Mouse (Mus musculus) frontal cortex, adult 2 months (tissue): ENCODE measurements around the gene Ccnq. TPM values are rescaled to one million over a fixed set of nuclear protein-coding genes. Genes with fewer than 3 reads are reported as not detected.
A peak's percentile ranks its signal among the peaks of the same experiment; 100 is the strongest.
"Not testable (repeated sequence)": the region's sequence is repeated elsewhere in the genome, so short reads cannot be mapped to it uniquely, and the experiment has no call there.

Source experiments
- DNase-seq, 2 experiments: peaks; one replicate each; pipeline ENCODE4 v3.0.0; 2022; ENCODE audit warnings: low spot score in 1 of 2; ENCODE audit errors: extremely low spot score in 1 of 2
- polyA plus RNA-seq: library from polyadenylated mRNA; depleted of rRNA; stranded (reverse); fragments of >200 nt; gene quantifications from 2 replicates; pipeline ENCODE4 v1.2.3, GENCODE M21; 2012

The Ccnq gene
- polyA plus RNA-seq, 1 experiment, result 34.8 TPM

DNA sequence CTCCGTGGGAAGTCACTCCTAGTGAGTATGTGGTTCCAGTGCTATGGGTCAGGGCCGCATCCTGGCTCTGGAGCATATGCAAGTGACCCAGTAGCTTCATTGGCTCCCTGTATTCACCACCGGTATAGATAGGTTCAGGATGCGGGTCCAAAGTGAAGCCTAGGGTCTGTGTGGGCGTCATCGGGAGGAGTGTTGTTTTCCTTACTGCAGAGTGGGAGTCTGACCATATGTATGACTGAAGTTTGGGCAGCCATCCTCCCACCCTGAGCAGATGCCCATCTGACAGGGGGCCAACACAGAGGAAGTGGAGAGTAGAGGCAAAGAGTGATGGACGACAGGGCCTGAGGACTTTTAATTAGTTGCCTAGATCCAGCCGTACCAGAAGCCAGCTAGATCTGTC is 12.8 kb upstream of the Ccnq start:
- peak; percentile 28 to 73 for DNase-seq

DNA sequence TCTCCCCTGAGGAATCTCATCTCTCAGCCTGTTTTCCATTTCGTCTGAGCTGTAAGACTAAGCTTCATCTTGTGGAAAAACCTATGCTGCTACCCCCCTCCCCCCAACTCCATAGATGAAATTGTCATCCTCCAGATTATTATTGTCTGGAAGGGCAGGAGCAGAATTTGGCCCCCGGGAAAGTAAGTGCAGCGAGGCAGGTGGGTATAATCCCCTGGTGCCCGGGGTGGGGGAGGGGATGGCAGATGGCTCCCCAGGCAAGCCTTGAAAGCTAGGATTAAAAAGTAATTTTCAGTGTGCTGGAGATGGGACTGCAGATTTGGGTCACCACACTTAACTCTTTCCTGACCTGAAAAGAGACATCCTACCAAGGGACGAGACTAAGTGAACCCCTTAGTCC is 10.7 kb upstream of the Ccnq start:
- DNase-seq, result no peak

DNA sequence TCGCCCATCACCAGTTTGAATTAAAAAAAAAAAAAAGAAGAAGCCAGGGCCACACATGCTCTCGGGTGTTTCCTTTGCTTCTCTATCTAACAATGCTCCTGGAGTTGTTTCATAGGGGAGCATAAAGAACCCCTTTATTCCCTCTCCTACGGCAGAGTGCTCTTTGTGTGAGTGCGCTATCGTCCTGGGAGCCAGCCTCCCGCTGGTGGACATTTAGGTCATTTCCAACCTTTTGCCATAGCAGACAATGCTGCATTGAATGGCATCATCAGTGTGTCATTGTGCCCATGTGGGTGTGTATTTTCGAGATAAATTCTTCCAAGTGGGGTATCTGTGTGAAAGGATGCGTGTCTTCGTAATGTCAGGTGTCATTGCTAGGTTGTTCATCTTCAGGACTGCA is 9.6 kb upstream of the Ccnq start:
- DNase-seq, result no peak

DNA sequence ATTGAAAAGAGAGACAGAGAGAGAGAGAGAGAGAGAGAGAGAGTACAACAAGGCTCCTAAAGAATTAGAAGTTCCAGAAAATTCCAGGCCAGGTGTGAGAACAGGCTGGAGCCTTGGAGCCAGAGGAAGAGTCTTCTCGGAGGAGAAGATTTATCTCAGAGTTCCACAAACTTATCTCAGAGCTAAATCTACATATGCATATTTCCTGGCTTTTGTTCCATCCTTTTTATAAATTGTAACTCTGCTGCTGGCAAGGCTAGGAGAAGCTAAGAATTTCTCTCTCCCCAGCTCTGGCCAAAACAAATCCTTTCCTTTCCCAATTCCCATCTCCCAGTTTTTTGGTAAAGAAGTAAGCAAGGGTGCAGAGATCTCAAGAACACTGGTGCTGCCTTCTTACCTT is 3.8 kb upstream of the Ccnq start:
- peak in 1 of 2 experiments; percentile 38 for DNase-seq

DNA sequence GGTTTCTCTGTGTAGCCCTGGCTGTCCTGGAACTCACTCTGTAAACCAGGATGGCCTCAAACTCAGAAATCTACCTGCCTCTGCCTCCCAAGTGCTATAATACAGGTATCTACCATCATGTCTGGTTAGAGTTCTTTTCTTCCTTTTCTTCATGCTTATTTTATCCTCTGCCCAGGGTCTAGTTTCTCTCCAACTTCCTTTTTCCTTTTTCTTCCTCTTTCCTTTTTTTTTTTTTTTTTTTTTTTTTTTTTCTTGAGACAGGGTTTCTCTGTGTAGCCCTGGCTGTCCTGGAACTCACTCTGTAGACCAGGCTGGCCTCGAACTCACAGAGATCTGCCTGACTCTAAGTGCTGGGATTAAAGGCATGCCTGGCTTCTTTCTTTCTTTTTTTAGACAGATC is 2.6 kb upstream of the Ccnq start:
- not testable (repeated sequence) for DNase-seq

DNA sequence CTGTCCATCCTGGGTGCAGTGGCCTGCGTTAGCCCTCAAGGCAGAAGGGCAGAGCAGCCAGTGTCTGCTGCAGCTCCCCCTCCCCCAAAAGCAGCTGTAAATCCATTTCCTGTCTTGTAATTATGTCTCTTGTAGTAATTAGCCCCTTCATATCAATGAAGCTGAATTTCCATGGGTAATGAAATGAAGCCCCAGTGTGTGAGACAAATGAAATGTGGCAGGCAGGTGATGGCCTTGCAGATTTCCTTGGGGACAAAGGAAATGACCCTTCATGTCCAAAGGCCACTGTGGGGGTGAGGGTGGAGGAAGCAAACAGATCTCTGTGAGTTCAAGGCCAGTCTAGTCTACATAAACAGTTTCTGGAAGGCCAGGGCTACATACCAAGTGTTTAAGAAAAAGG is 1.7 kb upstream of the Ccnq start:
- DNase-seq, result no peak

DNA sequence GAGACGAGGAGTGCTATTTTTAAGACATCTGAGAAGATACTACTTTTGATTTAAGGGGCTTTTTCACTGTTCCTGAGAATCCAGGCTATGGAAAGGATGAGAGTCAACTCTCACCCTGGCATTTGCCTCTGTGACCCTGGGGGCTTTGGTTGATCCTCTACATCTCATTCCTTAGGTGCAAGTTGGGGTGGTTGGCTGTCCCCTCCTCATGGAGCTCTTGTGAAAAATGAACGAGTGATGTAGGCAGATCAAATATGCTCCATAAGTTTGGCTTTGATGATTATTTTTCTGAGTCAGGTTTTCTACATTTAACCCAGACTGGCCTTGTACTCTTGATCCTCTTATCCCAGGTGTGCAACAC is 294 bp upstream of the Ccnq start:
- DNase-seq, result no peak

DNA sequence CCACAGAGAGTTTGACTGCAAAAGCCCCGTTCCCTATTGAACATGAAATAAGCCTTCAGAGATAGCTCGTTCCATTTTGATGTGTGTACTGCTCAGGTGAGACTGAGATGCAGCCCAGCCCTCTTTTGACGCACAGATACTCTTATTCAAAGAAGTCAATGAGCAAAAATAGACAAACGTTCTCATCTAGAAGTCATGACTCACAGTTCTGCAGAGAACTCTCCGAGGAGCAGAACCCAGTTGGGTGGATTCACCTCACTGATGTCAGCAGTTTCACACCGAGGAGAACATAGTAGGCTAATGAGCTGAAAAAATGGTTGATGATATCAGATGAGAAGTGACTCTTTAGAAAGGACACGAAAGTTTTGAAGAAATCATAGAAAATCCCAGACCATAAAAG is 5.3 kb downstream of the Ccnq start:
- DNase-seq, result peak in 1 of 2 experiments; percentile 57

DNA sequence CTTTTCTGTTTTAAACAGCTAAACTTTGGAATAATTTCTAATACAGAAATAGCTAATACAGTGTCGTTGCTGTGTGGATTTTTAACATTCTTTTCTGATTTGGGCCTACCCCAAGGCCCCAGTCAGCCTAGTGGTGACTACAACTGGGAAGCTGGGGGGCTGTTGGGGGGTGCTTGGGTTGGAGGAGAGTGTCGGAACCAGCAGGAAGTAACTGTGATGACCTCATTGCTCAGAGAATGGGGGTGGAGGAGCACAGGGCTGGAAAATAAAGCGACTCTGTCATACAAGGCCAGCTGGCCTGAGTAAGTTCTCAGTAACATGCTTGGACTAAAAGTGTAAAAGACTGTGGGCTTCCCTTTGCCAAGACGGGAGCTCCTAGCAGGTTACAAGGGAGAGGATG is 6.1 kb downstream of the Ccnq start:
- no peak for DNase-seq

DNA sequence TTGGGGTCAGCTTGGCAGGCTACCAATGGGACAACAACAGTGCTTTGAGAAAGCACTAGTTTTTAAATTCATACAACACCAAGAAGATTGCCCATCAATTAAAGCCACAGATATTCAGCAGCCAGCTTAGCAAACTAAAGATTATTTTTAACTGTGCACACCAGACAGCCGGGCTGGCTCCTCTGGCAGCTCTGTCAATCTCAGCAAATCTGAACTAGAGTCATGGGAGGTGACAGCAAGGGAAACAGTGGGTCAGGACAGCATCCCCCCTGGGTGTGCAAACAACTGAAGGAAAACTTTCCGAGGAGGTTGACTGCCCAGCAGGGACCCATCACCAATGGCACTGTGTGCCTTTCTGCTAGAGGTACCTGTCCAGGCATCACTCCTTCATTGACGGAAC is 9.1 kb downstream of the Ccnq start:
- DNase-seq, result no peak

DNA sequence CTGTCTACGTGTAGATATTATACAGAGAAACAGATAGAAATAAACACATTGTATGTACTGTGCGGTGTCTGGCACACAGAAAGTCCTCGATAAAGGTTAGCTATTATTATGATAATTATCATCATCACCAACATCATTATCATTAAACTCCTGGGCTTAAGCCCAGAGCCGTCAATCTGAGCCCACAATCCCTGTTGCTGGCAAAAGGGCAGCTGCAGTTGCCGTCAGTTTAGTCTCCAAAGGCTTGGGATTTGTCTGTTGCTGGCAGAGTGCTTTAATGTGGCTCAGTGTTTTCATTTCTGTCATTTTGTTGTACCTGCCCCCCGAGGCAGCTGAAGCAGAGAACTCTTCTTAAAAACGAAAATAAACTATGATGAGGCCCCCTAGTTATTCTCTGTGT is 9.6 kb downstream of the Ccnq start:
- DNase-seq, result no peak

DNA sequence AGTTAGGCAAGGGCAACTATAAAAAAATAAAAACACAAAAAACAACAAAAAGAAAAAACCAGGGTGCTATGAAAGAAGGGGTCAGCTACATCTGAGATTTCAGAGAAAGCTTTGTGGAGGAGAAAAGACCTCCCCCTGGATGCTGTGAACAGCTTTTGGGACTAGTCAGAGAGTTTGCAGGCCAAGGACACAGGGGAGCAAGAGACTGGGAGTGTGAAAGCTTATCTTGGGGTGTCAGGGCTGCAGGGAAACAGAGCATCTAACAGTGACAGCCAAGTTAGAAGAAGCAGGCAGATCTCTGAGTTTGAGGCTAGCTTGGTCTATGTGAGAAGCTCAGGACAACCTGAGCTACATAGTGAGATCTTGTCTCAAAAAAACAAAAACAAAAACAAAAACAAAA is 12.2 kb downstream of the Ccnq start:
- no peak for DNase-seq

DNA sequence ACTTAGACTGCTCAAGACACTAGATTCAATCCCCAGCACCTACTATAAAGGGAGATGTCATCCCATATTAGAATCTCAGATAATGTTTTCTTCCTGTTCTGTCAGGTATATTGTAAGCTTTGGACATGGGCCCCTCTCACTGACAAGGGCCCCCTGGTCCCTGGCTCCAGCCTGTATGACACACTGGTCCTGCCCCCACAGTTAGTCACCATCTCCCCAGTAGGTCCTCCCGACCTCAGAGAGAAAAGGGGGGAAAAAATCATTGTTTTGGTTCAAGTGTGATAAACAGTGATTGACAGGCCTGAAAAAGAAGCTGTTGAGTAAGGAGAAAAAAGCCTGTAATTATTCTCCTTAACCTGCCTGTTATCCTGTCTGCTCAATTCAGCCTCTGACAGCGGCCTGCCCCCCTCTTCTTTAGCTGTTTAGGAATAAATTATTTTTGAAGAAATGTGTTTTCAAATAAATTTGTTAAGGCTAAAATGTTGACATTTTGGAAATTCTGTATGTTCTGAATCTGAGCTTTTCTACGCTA is 14.6 kb downstream of the Ccnq start:
- DNase-seq, result no peak

DNA sequence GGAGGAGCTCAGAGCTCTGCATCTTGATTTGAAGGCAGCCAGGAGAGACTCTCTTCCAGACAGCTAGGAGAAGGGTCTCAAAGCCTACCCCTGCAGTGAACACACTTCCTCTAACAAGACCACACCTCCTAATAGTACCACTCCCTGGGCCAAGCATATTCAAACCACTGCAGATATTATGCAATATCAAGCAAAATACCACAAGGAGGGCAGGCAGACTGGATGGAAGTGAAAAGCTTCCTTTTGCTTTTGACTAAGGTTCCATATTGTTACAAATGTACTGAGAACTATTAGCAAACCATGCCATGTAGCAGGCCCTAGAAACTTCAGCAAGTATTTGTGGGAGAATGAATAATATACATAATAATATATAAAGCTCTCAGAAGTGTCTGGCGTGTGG is 16.4 kb downstream of the Ccnq start:
- no peak for DNase-seq

DNA sequence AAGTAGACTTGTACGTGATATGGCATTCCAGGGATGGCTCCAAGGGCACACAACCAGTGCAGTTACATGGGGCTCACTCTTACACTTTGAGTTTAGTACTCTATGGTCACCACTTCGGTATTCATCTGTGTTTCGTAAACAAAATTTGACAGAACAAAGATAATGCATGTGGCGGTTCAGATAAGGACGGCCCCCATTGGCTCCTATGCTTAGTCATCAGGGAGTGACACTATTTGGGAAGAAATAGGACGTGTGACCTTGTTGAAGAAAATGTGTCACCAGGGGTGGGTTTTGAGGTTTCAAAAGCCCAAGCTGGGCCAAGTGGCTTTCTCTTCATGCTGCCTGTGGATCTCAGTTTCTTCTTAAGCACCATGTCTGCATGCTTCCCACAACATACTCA is 18.9 kb downstream of the Ccnq start:
- no peak for DNase-seq

DNA sequence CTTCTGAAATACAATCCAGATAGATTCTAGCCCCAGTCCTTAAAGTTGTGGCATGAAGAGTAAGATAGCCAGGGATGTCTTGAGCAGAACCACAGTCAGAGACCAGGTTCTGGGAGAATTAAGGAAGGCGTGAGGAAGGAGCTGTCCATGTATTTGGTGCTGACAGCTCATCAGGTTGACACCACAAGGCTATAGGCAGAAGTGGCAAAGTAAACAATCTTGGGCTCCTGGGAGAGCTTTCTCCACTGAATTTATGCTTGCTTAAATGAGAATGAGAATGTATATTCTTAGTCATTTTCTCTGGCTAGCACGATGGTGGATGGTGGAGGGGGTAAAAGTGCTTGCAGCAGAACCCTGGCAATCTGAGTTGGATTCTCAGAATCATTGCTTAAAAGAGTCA is 20.6 kb downstream of the Ccnq start:
- no peak for DNase-seq

DNA sequence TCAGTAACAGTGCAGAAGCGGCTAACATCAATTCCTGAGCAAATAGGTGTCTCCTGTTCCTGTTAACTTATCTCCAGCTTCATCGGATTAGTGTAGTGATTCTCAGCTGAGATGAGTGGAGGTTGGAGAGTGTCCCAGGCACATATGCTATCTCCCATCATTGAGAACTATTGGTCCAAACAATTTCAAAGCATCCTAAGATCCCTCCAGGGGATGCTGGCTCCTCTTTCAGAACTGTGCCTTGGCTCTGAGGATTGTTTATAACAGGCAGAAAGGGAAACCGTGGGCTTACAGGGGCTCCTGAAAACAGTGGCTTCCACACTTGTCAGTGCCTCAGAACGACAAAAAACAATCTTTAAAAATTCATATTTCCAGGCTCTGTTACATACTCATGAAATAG is 23.5 kb downstream of the Ccnq start:
- no peak for DNase-seq

DNA sequence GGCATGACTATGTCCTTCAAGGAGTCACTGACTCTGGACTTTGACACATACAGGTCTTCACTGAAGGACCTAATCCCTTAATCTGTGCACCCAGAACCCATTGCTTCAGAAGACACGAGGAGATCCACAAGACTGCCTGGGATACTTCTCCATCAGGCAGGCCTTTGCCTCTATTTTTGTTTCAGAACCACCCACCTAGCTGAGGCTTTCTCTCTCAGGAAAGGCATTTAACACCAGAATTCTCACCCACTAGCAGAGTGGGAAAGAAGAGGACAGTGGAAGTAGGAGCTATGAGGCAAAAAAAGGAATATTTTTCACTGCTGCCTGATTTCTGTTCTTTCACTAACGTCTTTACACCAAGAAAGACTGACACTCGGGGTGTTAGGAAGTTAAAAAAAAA is 25.2 kb downstream of the Ccnq start:
- peak; percentile 83 to 86 for DNase-seq

DNA sequence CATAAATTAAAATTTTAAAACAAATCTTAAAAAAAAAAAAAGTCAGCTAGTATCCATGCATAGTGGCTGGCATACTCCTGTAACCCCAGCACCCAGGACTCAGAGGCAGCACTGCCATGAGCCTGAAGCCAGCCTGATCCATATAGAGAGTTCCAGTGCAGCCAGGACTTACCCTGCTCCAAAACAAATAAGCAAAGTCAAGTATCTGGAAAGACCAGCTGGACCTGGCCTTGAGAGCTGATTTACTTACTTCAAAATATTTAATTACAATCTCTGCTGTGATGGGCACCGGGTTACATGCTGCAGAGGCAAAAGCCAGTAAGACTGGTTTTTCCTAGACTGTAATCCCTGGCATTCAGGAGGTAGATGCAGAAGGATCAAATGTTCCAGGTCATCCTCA is 26.7 kb downstream of the Ccnq start:
- no peak for DNase-seq

DNA sequence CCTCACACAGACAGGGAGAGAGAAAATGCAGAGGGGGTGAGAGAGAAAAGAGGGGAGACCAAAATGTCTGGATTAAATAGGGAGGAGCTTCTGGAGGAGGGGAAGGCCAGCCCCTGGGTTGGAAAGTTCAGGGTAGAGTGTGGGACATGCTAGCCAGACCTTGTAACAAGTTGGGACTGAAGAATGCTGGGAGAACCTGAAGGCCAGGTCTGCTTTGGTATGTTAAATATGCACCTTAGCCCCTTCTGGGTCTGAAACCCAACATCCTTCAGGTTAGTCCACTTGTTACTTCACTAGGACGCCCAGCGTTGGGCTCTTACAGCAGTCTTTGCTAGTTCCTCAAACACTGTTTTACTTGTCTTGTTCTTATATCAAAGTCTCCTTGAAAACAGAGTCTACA is 30.1 kb downstream of the Ccnq start:
- DNase-seq, result no peak

DNA sequence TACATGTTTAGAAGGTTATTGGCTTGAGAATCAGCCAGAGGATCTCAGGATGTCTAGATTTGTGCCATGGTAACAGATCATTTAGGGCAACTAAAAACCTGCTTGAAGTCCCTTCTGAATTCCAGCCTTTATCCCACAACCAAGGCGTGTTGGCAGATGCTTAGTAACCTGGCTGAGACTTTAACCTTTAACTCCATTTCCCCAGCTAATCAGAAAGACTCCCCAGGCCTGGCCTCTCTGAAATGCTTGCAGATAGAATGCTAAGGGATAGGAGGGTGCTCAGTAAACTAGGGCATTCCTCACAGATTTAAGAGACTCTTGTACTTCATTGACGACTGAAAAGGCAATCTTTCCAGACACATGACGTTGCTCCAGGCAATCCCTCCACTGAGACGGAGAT is 33.9 kb downstream of the Ccnq start:
- no peak for DNase-seq

DNA sequence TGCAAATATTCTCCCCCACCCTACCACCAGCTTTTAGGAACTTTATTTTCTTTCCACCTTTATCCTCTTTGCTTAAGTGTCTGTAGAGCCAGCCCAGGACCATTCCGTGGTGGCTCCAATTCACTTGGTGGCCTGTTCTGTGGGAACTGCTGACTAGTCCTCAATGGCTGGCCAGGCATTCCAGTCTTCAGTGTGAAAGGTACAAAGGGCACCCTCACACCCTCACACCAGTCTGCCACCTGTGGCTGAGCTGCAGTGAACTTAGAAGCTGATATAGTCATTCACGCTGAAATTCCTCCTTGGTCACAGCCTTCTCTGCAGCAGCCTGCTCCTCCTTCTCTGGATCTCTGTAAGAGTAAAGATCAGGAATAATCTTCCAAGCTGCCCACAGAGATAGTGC is 42.9 kb downstream of the Ccnq start:
- no peak for DNase-seq

DNA sequence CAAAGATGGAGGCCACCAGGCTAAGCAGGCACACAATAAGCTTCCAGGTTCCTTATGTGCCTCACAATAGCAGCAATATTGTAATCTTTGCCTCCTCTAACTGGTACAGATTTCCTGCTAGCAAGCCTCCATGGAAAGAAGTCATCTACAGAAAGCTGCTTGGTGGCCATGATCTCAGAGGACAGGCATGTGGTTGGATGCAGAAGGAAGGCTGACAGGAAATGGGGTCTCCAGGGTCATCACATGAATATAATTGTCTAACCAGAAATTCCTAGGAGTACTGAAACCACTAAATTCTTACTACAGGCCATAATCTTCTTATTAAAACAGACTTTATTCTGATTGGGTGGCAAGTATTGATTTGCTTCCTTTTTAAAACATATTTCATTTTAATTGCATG is 45.5 kb downstream of the Ccnq start:
- DNase-seq, result no peak

DNA sequence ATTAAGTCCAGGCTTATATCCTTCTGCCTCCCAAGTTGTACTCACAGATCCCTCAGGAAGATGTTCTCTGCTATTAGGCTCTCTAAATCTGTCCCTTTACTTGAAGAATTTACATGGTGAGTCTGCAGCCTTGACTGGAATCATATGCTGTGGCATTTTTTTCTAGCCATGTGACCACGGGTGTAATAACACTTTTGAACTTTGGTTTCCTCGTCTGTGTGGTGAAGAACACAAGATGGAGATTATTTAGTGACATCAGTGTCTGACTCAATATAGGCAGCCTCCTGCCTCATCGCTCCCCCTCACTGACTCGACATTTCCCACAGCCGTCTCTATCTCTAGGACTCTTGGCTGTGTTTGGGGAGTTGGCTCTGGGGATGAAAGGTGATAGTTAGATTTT is 48.4 kb downstream of the Ccnq start:
- no peak for DNase-seq
